Mouse (Mus musculus) cortical plate, adult 2 months (tissue): ENCODE data around the gene Sytl2.

Experiments
- CTCF ChIP-seq: fragments of 200-500 bp; IDR thresholded peaks from 2 replicates; pipeline ENCODE4 v1.5.1; 2011; ENCODE audit warnings: mild to moderate bottlenecking, control low read depth, low read length; ENCODE audit not compliant: insufficient read depth; ENCODE audit errors: extremely low read depth
- POLR2A ChIP-seq: fragments of 200-500 bp; IDR thresholded peaks from 2 replicates; pipeline ENCODE4 v1.6.1; 2011; ENCODE audit warnings: mild to moderate bottlenecking, low read length, control low read depth; ENCODE audit not compliant: insufficient read depth; ENCODE audit errors: extremely low read depth

- no peak for TF ChIP-seq POLR2A
- no peak for TF ChIP-seq CTCF
Observed at GRCm38 (mm10) chr7:90302647-90303552, 848 bp downstream of the Sytl2 start.
